Mouse (Mus musculus): Measurements from ENCODE around the gene Arv1.

The Arv1 gene

GRCm38 (mm10) chr8:124721862-124722515 is at the start of gene Arv1, which contains the start of gene Ttc13:
Arv1 (plus strand) TSS chr8:124722139.
Ttc13 (minus strand) TSS chr8:124721983.
- peak; percentile 79 to 95 for DNase-seq (ENCODE audit: low spot score in 2 of 2)

GRCm38 (mm10) chr8:124672345-124672744 is 49.6 kb upstream of the Arv1 start:
- no peak for DNase-seq (ENCODE audit: low spot score in 2 of 2)

GRCm38 (mm10) chr8:124676661-124677060 is 45.3 kb upstream of the Arv1 start:
- peak in 1 of 2 experiments; percentile 54 for DNase-seq (ENCODE audit: low spot score in 2 of 2)

DNA sequence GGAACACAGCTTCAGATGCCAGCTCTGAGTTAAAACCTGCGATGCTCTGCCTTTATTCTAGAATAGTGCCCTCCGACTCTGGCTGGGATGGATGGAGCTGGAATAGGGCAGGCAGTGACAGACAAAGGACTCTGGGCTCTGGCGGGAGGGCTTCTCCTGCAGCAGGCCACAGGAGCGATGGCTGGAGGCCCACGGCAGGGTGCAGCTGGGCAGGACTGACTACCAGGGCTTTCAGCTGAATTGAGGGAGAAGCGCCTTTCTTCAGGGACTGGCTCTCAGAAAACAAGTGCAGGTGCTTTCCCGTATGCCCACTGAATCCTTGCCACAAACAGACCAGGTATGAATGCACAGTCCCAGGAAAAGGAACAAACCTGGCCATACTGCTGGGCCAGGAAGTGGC is 44.9 kb upstream of the Arv1 start:
- DNase-seq (ENCODE audit: low spot score in 2 of 2), result peak in 1 of 2 experiments; percentile 49

DNA sequence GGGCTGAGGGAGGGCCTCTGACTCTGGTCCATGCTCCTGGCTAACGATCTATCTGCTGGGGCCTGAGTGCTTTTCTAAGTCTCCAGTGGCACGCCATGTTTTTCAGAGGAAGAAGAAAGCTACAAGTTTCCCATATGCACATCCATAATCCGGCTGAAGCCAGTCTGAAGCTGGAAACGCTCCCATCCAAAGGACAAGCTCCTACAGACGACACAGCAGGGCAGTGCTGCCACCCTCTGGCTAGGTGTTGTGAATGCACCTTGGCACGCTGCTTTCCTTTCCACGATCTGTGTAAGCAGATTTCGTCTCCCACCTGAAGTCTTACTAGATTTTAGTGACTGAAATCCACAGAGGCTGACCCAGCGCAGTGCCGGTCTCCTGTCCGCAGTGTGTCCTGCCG is 44.5 kb upstream of the Arv1 start:
- DNase-seq (ENCODE audit: low spot score in 2 of 2), result peak; percentile 79 to 93

GRCm38 (mm10) chr8:124678246-124678645 is 43.7 kb upstream of the Arv1 start:
- DNase-seq (ENCODE audit: low spot score in 2 of 2), result no peak

GRCm38 (mm10) chr8:124681077-124681791 is 40.7 kb upstream of the Arv1 start:
- DNase-seq (ENCODE audit: low spot score in 2 of 2), result no peak

GRCm38 (mm10) chr8:124681792-124682157 is 40.2 kb upstream of the Arv1 start:
- no peak for DNase-seq (ENCODE audit: low spot score in 2 of 2)

DNA sequence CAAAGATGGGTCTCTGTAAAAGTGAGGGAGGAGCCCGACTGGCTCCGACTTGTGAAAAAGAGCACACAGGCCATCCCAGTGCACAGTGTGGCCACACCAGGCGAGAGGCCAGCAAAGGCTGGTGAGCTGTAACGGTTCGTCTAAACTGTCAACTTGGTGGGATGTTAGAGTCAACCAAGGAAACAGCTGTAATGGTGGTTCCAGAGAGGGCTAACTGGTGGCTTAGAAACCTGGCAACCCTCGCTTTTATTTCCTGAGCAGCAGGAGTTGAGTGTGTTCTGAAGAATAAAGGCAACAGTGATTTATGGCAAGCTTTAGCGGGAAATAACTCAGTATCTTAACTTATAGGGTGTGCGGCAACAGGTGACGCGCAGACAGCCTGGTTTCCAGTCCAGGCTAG is 39.7 kb upstream of the Arv1 start:
- DNase-seq (ENCODE audit: low spot score in 2 of 2), result no peak

GRCm38 (mm10) chr8:124688899-124689298 is 33.0 kb upstream of the Arv1 start:
- no peak for DNase-seq (ENCODE audit: low spot score in 2 of 2)

DNA sequence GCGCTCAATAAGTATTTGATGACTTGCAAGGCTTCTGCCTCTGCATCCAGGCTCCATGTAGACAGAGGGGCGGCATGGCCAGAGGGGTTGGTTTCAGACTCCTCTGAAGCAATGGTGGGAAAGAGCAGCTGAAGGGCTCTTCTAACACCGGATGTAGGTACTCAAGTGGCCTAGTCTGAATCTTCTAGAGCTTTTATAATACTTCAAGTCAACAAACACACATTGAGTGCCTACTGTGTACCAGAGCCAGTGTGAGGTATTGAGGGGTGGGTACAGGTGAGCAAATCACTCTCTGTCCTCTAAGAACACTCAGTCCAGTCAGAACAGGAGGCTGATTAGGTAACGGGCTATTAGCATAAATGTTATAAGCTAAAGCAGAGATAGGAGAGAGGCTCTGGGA is 30.2 kb upstream of the Arv1 start:
- no peak for DNase-seq (ENCODE audit: low spot score in 2 of 2)

GRCm38 (mm10) chr8:124695424-124696100 is 26.4 kb upstream of the Arv1 start:
- no peak for DNase-seq (ENCODE audit: low spot score in 2 of 2)

GRCm38 (mm10) chr8:124700271-124700670 is 21.7 kb upstream of the Arv1 start:
- DNase-seq (ENCODE audit: low spot score in 2 of 2), result no peak

DNA sequence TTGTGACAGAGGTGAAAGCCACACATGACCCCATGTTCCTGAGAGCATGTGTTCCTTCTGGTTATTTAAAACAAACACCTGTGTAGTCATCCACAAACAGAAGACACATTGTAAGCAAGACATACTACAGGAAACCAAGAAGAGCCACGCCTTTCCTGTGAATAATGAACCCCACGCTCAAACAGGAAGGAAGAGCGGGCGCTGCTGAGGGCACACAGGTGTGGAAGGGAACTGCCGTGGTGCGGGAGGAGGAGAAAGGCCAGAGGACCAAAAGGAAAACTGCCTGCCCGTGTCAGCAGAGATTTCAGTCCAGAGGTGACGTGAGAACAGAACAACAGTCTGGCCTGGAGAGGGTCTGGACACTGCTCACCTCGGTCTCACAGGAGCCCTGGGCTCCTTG is 20.9 kb upstream of the Arv1 start:
- no peak for DNase-seq (ENCODE audit: low spot score in 2 of 2)

DNA sequence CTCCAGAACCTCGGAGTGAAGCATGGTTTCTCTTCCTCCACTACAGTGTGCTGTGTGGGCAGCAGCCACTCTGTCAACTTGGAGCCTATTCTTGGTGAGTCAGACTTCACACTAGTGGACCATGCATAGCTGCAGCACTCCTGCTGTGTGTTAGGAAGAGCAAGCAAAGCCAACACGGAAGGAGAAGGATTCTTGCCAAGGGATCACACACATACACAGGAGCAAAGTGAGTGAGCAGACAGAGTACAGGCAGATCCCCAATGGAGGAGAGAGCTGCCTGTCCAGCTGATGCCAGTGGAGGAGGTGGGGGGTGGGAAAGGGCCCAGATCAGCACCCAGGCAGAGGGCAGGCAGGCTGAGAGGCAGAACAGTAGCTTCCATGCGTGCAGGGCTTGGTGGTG is 19.8 kb upstream of the Arv1 start:
- no peak for DNase-seq (ENCODE audit: low spot score in 2 of 2)

DNA sequence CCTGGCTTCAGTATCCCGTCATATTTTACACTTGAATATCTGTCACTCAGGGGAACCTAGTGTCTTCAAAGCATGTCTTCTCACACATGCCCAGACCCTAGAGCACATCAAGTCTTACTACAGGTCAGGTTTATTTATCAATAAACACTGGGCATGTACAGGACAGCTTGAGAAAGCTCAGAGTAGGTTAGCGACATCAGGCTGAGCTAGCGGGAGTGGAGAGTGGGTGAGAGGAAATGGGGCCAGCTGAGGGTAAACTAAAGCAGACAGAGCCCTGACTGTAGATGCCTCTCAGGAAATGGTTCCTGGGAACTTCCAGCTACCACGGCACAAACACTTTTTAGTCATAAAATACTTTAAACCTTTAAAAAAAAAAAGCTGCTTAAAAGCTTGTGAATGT is 18.4 kb upstream of the Arv1 start:
- no peak for DNase-seq (ENCODE audit: low spot score in 2 of 2)

DNA sequence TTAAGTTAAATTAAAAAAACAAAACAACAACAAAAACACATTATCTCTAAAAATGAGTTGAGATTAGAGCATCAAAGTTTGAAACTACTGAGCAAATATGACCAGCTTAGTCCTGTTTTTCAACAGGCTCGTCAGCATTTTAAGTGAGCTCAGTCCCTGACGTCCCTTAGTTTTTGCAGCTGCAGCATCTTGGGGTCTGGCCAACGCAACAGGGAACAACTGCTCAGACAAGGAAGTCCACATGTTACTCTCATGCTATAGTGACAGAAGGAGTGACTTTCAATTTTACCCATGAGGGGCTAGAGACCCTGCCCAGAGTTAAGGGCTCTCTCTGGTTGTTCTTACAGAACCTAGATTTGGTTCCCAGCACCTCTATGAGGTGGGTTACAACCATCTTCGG is 17.6 kb upstream of the Arv1 start:
- DNase-seq (ENCODE audit: low spot score in 2 of 2), result no peak

GRCm38 (mm10) chr8:124705823-124706222 is 16.1 kb upstream of the Arv1 start:
- no peak for DNase-seq (ENCODE audit: low spot score in 2 of 2)

- no peak for DNase-seq (ENCODE audit: low spot score in 2 of 2)
Measured at GRCm38 (mm10) chr8:124713207-124713606, 8.7 kb upstream of the Arv1 start.

GRCm38 (mm10) chr8:124715736-124716135 is 6.2 kb upstream of the Arv1 start:
- no peak for DNase-seq (ENCODE audit: low spot score in 2 of 2)

DNA sequence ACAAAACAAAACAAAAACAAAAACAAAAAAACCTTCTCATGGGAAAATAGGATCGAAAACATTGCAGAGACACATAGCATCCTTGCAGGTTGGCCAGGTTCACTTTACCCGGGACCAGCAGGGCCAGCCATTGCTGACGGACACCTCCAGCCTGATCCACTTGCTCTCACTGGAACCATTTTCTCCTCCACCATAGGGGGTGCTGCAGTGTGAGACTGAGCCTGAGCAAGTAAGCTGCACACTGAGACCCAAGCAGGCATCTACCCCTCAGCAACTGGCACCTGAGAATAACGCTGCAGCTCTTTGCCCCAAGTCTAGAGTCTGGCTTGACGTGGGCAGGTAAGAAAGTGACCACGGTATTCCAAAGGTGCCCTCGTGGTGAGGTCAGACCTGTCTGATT is 1.8 kb upstream of the Arv1 start:
- peak in 1 of 2 experiments; percentile 9 for DNase-seq (ENCODE audit: low spot score in 2 of 2)

DNA sequence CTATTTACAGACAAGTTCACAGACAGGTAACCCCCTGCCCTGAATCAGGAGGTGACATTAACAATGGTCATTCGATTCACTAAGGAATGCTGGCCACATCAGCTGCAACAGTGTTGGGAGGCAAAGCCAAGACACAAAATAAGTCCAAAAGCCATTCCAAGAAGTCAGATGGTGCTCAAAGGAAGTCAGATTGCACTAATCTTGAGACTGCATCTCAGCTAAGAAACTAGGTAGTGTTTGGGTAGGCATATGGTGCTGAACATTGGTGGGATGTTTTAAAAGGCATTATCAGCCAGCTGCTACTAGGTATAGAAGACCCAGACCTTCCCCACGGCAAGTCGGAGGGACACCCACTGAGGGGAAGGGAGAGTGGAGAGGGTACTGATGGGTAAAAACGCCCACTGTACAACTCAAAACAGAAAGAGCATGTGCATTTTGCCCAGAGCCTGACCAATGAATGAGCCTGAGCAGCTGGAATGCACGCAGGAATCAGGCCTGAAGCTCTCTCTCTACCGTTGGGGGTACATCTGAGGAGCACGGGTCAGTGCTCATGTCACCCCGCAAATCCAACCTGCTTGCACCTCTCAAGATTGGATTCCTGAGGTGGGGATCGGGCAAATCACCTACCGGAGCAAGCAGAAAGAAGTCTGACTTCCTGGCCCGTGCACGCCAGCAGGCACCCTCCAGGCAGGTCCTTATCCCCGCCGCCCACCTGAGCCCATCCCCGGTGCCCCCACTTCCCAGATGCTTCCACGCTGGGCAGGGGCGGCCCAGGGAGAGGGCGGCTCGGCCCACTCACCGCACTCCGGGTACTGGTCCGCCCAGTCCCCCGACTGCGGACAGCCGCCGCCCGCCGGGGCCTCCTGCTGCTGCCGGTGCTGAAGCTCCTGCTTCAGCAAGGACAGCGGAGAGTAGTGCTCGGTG is 739 bp upstream of the Arv1 start:
- no peak for DNase-seq (ENCODE audit: low spot score in 2 of 2)
